Mouse (Mus musculus) forebrain, embryonic 14.5 days (tissue): Measurements from ENCODE around the gene Tmem211. TPM values are rescaled to one million over a fixed set of nuclear protein-coding genes. Genes with fewer than 3 reads are reported as not detected.

Experiments
- ATAC-seq: fragments of 200-750 bp; cut with Nextera tagmentation; 2 replicates; pipeline ENCODE4 v1.8.0; 2017; ENCODE audit warnings: mild to moderate bottlenecking, moderate library complexity
- DNase-seq: peaks from one replicate; pipeline ENCODE4 v3.0.0-alpha.2; 2015; ENCODE audit warnings: low spot score
- H3K27ac ChIP-seq: fragments of 300-500 bp; sonication (generic); 2 replicates; pipeline ENCODE4 v1.5.1; 2014; ENCODE audit warnings: low read depth, mild to moderate bottlenecking, control low read depth, low read length, moderate library complexity
- H3K27me3 ChIP-seq: fragments of 300-500 bp; sonication (generic); replicated peaks from 2 replicates; pipeline ENCODE4 v1.6.1; 2014; ENCODE audit warnings: low read length, control low read depth, mixed read lengths; ENCODE audit not compliant: control insufficient read depth, insufficient read depth
- H3K36me3 ChIP-seq: fragments of 300-500 bp; sonication (generic); 2 replicates; pipeline ENCODE4 v1.6.1; 2014; ENCODE audit warnings: low read length, control low read depth; ENCODE audit not compliant: control insufficient read depth, insufficient read depth
- H3K4me1 ChIP-seq: fragments of 300-500 bp; sonication (generic); 2 replicates; pipeline ENCODE4 v1.6.1; 2014; ENCODE audit warnings: antibody characterized with exemption, low read length, control low read depth; ENCODE audit not compliant: control insufficient read depth, insufficient read depth
- H3K4me2 ChIP-seq: fragments of 300-500 bp; sonication (generic); 2 replicates; pipeline ENCODE4 v1.6.1; 2014; ENCODE audit warnings: mild to moderate bottlenecking, control low read depth, low read length
- H3K4me3 ChIP-seq: fragments of 300-500 bp; sonication (generic); 2 replicates; pipeline ENCODE4 v1.5.1; 2014; ENCODE audit warnings: low read depth, low read length, control low read depth
- H3K9ac ChIP-seq: fragments of 300-500 bp; sonication (generic); 2 replicates; pipeline ENCODE4 v1.6.1; 2014; ENCODE audit warnings: mild to moderate bottlenecking, low read length, control low read depth, moderate library complexity
- H3K9me3 ChIP-seq: fragments of 300-500 bp; sonication (generic); replicated peaks from 2 replicates; pipeline ENCODE4 v1.6.1; 2016; ENCODE audit warnings: low read length, control low read depth, mixed read lengths; ENCODE audit not compliant: control insufficient read depth
- WGBS: fragments of 180-500 bp; shearing (Covaris S2); extraction: QIAGEN DNeasy Blood & Tissue Kit; methylation state at CpG from one replicate; pipeline ENCODE4 v1.1.7; 2014; 5-methylcytosine and 5-hydroxymethylcytosine counted together
- polyA plus RNA-seq: library from polyadenylated mRNA; unstranded; fragments of >200 nt; fragmentation: Nextera tagmentation; extraction: Ambion mirVana; gene quantifications from 2 replicates; pipeline ENCODE4 v1.2.1, GENCODE M21; 2014

The Tmem211 gene
- polyA plus RNA-seq, 1 experiment from 2014 or later: not detected

DNA sequence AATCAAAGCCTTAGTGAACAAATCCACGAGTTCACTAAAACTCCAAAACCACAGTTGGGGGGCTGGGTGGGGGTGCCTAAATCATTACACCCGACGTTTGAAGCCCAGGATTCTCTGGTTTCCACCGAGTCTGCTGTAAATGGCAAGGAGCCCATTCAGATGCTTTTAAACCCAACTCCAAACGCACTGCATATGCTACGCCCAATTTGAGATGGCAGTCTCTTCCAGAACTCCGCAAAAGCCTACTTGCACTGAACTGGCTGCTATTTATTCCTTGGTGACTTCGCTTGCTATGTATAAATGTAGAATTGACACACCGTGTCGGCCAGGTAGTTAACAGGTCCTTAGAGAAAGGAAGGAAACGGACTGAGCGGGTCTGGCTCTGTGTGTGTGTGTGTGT is 31.3 kb upstream of the Tmem211 start:
- no peak overlapping the region for H3K9ac ChIP-seq
- H3K27me3 ChIP-seq: no peaks in the 10 kb centered on the region
- no peak overlapping the region for H3K4me2 ChIP-seq
- ATAC-seq (no peak), DNase-seq (peak; percentile 53)
- no peaks in the 10 kb centered on the region for H3K9me3 ChIP-seq
- H3K36me3 ChIP-seq: no peaks in the 10 kb centered on the region
- peak overlapping the region; percentile 35; the same call in 1 of the 2 replicates for H3K27ac ChIP-seq
- 77% methylated on average over 12 of the region's 12 CpGs for WGBS
- no peak overlapping the region for H3K4me3 ChIP-seq
- no peaks in the 10 kb centered on the region for H3K4me1 ChIP-seq

DNA sequence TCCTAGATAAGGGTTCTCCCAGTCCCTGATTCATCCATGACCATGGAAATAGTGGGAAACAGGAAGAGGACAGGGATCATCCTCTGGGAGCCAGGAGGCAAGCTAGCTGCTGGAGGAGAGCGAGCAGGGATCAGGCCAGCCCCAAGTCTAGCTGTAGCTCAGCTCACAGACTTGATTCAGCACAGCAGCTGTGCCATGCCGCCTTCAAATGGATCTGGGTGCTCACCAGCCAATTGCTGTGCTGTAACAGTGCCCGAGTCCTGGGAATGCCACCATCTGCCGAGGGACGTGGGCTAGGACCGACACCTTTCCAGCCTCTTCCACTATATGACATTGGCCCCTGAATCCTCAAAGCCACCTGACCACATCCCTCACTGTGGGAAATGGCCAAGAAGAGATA is 30.8 kb upstream of the Tmem211 start:
- Histone ChIP-seq H3K9ac (no peak overlapping the region), H3K27me3 (no peaks in the 10 kb centered on the region), H3K9me3 (no peaks in the 10 kb centered on the region), H3K4me2 (no peak overlapping the region), H3K27ac (peak overlapping the region; percentile 35; the same call in 1 of the 2 replicates), H3K36me3 (no peaks in the 10 kb centered on the region), H3K4me1 (no peaks in the 10 kb centered on the region), H3K4me3 (no peak overlapping the region)
- DNase-seq: no peak
- no peak for ATAC-seq
- 76% methylated on average over 6 of the region's 6 CpGs for WGBS

DNA sequence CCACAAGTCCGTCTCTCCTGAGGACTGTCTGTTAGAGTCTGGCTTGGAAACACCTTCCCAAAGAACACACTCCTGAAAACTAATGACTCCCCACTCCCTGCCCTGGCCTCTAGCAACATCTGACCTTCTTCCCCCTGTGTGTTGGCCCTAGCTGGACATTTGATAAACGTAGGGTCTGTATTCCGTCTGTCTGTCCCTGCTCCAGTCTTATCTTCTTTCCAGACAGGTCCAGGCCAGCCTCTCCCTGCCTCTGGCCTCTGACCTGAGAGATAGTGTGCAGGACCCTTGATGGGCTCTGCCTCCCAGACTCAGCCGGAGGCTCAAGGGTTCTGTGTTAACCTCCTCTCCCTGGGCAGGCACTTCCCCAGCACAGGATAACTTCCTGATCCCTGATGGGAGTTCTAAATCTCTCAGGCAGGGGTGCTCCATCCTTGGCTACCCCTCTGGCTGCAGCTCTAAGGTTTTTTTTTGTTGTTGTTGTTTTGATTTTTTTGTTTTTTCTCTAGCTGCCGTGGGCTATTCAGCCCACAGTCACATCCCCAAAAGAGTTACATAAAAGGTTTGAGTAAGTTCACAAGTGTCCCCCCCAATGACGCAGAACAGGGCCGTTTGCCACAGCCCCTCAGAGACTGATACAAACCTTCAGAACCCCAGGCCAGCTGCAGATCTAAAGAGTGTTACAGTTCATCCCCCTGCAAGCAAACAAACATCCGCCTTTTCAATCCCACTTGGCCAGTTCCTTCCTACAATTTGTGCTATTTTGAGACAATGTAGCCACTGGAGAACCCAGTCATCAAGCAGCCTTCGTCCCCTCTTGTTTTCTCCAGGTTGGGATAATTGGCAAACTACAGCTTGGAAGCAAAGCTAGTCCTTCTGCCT is 29.6 kb upstream of the Tmem211 start:
- Histone ChIP-seq H3K4me1 (no peaks in the 10 kb centered on the region), H3K36me3 (no peaks in the 10 kb centered on the region), H3K27me3 (no peaks in the 10 kb centered on the region), H3K4me2 (no peak overlapping the region), H3K9ac (no peak overlapping the region), H3K9me3 (no peaks in the 10 kb centered on the region), H3K27ac (0 out of 2 replicates have a peak overlapping the region, but pooled peaks have one; percentile 39), H3K4me3 (no peak overlapping the region)
- no peak for DNase-seq
- ATAC-seq: no peak
- WGBS: 76% methylated on average over 9 of the region's 9 CpGs

DNA sequence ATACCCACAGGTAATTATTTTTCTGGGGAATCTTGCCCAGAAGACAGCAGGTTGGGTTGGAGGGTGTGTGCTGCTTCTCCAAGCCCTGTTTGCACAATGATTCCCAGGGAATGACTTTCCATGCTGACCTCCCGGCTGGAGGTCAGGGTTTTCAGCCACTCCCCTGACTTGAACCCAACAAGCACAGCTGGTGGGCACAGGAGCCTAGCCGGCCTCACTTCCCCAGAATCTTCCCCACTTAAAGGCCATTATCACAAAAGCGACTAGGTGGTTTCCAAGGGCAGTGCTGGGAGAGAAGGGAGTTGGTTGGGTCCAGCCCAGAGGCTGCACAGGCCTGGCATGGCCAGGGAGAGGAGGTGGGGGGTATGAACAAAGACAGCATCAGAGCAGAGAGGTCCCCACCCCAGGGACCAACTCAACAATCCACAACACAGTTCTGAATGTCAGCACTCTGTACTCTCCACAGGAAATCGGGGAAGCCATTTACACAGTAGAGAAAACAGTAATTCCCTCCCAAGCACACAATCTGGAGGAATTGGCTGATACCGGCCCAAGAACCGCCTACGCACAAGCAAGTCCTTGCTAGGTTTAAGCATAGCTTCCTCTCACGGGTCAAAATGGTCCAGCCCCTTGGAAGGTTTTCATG is 27.5 kb upstream of the Tmem211 start:
- 58% methylated on average over 8 of the region's 8 CpGs for WGBS
- H3K4me1 ChIP-seq: no peaks in the 10 kb centered on the region
- H3K27me3 ChIP-seq: no peaks in the 10 kb centered on the region
- no peak overlapping the region for H3K4me3 ChIP-seq
- H3K4me2 ChIP-seq: no peak overlapping the region
- ATAC-seq: no peak
- DNase-seq: no peak
- no peak overlapping the region for H3K27ac ChIP-seq
- H3K9me3 ChIP-seq: no peaks in the 10 kb centered on the region
- no peak overlapping the region for H3K9ac ChIP-seq
- H3K36me3 ChIP-seq: no peaks in the 10 kb centered on the region

DNA sequence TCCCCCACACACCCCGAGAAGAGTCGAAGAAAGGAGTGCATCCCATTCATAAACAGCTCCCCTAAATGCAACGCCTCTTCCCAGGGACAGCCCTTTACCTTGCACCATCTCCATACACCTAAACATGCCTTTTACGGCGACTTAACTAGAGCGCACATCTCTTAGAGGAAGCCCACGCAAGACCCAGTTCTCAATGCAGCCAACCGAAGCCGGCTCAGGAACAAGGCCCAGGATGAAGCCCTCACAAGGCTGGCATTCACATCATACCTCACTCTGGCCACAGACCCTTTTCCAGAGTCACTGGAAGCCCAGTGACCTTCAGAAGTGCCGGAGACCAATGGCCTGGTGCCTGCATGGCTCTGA is 27.0 kb upstream of the Tmem211 start:
- H3K4me2 ChIP-seq: no peak overlapping the region
- DNase-seq (no peak), ATAC-seq (no peak)
- no peaks in the 10 kb centered on the region for H3K27me3 ChIP-seq
- H3K4me3 ChIP-seq: no peak overlapping the region
- H3K27ac ChIP-seq: no peak overlapping the region
- H3K36me3 ChIP-seq: no peaks in the 10 kb centered on the region
- no peaks in the 10 kb centered on the region for H3K9me3 ChIP-seq
- H3K4me1 ChIP-seq: no peaks in the 10 kb centered on the region
- 87% methylated on average over 10 of the region's 10 CpGs for WGBS
- H3K9ac ChIP-seq: no peak overlapping the region

DNA sequence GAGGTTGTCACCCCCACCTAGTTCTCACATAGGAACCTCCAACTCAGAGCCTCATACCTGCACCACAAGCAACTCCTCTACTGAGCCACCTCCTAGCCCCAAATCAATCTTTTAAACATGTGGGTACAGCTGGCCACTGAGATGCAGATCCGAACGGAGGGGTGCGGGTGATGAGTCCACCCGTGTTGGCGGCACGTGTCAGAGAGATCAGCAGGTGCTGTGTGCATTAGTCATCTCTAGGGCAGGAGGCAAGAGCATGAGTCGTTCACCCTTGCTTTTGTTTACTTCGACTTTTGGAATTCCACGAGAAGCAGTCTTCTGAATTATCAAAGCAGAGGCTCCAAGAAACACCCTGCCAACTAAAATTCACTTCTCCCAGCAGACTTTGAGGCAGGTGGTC is 22.5 kb upstream of the Tmem211 start:
- no peaks in the 10 kb centered on the region for H3K27me3 ChIP-seq
- no peak overlapping the region for H3K9ac ChIP-seq
- DNase-seq (no peak), ATAC-seq (no peak)
- no peak overlapping the region for H3K27ac ChIP-seq
- 93% methylated on average over 9 of the region's 9 CpGs for WGBS
- no peak overlapping the region for H3K4me3 ChIP-seq
- H3K4me1 ChIP-seq: 0 out of 2 replicates have a peak, but pooled peaks cover 7% of the 10 kb centered on the region
- no peaks in the 10 kb centered on the region for H3K36me3 ChIP-seq
- no peak overlapping the region for H3K4me2 ChIP-seq
- H3K9me3 ChIP-seq: no peaks in the 10 kb centered on the region

DNA sequence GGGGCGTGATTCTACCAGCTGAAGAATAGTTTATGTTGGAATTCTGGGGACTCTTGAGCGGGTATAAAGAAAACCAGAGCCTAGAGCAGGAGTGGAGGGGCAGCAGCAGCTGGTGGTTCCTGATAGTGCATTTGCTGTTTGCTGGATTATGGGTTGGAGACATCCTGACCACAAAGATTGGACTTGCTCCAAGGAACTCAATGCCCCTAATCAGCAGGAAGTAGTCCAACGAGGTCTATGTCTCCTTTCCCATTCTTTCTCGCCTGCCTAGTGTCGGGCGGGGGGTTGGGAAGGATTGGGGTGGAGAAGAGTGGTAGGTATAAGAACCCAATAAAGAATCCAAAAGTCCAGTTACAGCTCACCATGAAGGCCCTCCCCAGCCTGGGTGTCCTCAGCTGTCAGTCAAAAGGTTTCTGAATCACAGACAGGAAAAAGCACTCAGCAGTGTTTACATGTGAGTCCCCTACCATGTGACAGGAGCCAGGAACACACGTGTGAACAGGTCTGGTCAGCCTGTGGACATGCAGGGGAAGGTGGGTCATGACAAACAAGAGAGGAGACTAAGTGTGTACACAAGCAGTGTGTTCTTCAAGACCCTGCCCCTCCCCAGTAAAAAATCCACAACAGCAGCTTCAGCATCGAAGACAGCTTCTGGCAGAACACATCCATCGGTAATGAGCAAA is 19.9 kb upstream of the Tmem211 start:
- no peak for DNase-seq
- no peak for ATAC-seq
- 57% methylated on average over 9 of the region's 9 CpGs for WGBS

DNA sequence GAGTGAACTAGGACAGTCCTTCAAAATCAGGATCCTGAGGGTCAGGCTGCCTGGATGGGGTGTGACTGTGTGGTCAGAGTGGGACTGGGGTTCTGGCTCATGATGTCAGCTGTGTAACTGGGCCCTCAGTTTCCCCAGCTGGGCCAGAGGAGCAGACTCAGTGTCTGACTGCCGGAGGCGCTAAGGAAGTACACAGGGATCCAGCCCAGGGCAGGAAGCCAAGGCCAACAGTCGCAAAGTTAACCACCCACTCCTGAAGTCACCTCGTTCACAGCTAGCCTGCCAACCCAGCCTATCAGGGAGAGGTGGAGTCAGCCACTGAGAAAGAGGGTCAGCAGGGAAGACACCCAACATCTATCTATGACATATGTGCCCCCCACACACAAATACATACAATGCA is 18.7 kb upstream of the Tmem211 start:
- Histone ChIP-seq H3K4me3 (no peak overlapping the region), H3K27ac (peak overlapping the region; percentile 72), H3K4me1 (0 out of 2 replicates have a peak, but pooled peaks cover 11% of the 10 kb centered on the region), H3K27me3 (no peaks in the 10 kb centered on the region), H3K9me3 (no peaks in the 10 kb centered on the region), H3K9ac (no peak overlapping the region), H3K36me3 (no peaks in the 10 kb centered on the region), H3K4me2 (no peak overlapping the region)
- DNase-seq: no peak
- no peak for ATAC-seq
- WGBS: 92% methylated on average over 4 of the region's 4 CpGs

More for the DNA sequence above, 19.9 kb upstream of the Tmem211 start:
- H3K4me1 ChIP-seq: 0 out of 2 replicates have a peak, but pooled peaks cover 11% of the 10 kb centered on the region
- no peak overlapping the region for H3K4me3 ChIP-seq
- no peaks in the 10 kb centered on the region for H3K36me3 ChIP-seq
- H3K9ac ChIP-seq: no peak overlapping the region
- no peaks in the 10 kb centered on the region for H3K9me3 ChIP-seq
- no peaks in the 10 kb centered on the region for H3K27me3 ChIP-seq
- no peak overlapping the region for H3K27ac ChIP-seq
- H3K4me2 ChIP-seq: no peak overlapping the region
